Mouse (Mus musculus): Measurements from ENCODE around the gene Olfr295. TPM values are rescaled to one million over a fixed set of nuclear protein-coding genes. Genes with fewer than 3 reads are reported as not detected.

Olfr295 gene
- not detected in 2 replicates for total RNA-seq (2014; rRNA removed)
- polyA plus RNA-seq (2012; rRNA removed): not detected in 2 replicates

GRCm38 (mm10) chr7:86583562-86583961 is at the start of gene Olfr295:
TSS of gene Olfr295 (plus strand) at chr7:86583862.
- H3K27ac ChIP-seq (replicated peaks; ENCODE audit: insufficient read depth, low read depth, low read length): no peak within 1 kb of the TSS
- DNase-seq (ENCODE audit: extremely low read depth, low read depth, low spot score): no peak
- H3K4me3 ChIP-seq (ENCODE audit: insufficient read depth, low read depth, low read length): no peak within 1 kb of the TSS
- H3K79me2 ChIP-seq (ENCODE audit: control insufficient read depth, insufficient read depth, low read length): no peaks in the 10 kb centered on the region
- TF ChIP-seq CTCF (IDR thresholded peaks at IDR 0.05; ENCODE audit: low read depth, low read length) (no peak), POLR2A (IDR thresholded peaks at IDR 0.05; ENCODE audit: extremely low read depth, insufficient read depth, low read length) (no peak)
- H3K9ac ChIP-seq (ENCODE audit: low read depth, low read length): no peak within 1 kb of the TSS
- no peaks in the 10 kb centered on the region for H3K27me3 ChIP-seq (ENCODE audit: control insufficient read depth, insufficient read depth, low read length)
- WGBS: 79% methylated on average over 2 of the region's 2 CpGs
- no peaks in the 10 kb centered on the region for H3K36me3 ChIP-seq (ENCODE audit: control insufficient read depth, insufficient read depth, low read length)
- no peaks in the 10 kb centered on the region for H3K4me1 ChIP-seq (ENCODE audit: control insufficient read depth, insufficient read depth, low read length)

- Histone ChIP-seq H3K79me2 (ENCODE audit: control insufficient read depth, insufficient read depth, low read length) (no peaks in the 10 kb centered on the region), H3K27me3 (ENCODE audit: control insufficient read depth, insufficient read depth, low read length) (no peaks in the 10 kb centered on the region), H3K9ac (ENCODE audit: low read depth, low read length) (no peak within 1 kb of the TSS), H3K4me1 (ENCODE audit: control insufficient read depth, insufficient read depth, low read length) (no peaks in the 10 kb centered on the region), H3K36me3 (ENCODE audit: control insufficient read depth, insufficient read depth, low read length) (no peaks in the 10 kb centered on the region), H3K4me3 (ENCODE audit: insufficient read depth, low read depth, low read length) (no peak within 1 kb of the TSS), H3K27ac (replicated peaks; ENCODE audit: insufficient read depth, low read depth, low read length) (no peak within 1 kb of the TSS)
- 48% methylated on average over 2 of the region's 2 CpGs for WGBS
- no peak for DNase-seq (ENCODE audit: extremely low read depth, low read depth, low spot score)
- TF ChIP-seq CTCF (IDR thresholded peaks at IDR 0.05; ENCODE audit: low read depth, low read length) (no peak), POLR2A (IDR thresholded peaks at IDR 0.05; ENCODE audit: extremely low read depth, insufficient read depth, low read length) (no peak)
Measured at GRCm38 (mm10) chr7:86616543-86616942, 32.9 kb downstream of the Olfr295 start, which contains the start of gene Olfr294. TSS of gene Olfr294 (minus strand) at chr7:86616643.

Other genes with a start within 250 kb of the Olfr295 start
- gene Olfr307, start 246.3 kb upstream of the Olfr295 start, total RNA-seq (2014; rRNA removed): not detected in 2 replicates
- gene Olfr307, start 246.3 kb upstream of the Olfr295 start, polyA plus RNA-seq (2012; rRNA removed): not detected in 2 replicates
- not detected in 2 replicates for gene Olfr305, start 216.9 kb upstream of the Olfr295 start, total RNA-seq (2014; rRNA removed)
- not detected in 2 replicates for gene Olfr305, start 216.9 kb upstream of the Olfr295 start, polyA plus RNA-seq (2012; rRNA removed)
- gene Olfr304, start 197.2 kb upstream of the Olfr295 start, total RNA-seq (2014; rRNA removed): not detected in 2 replicates
- not detected in 2 replicates for gene Olfr304, start 197.2 kb upstream of the Olfr295 start, polyA plus RNA-seq (2012; rRNA removed)
- gene Olfr303, start 186.1 kb upstream of the Olfr295 start, total RNA-seq (2014; rRNA removed): not detected in 2 replicates
- not detected in 2 replicates for gene Olfr303, start 186.1 kb upstream of the Olfr295 start, polyA plus RNA-seq (2012; rRNA removed)
- gene Olfr301, start 180.0 kb upstream of the Olfr295 start, total RNA-seq (2014; rRNA removed): not detected in 2 replicates
- not detected in 2 replicates for gene Olfr301, start 180.0 kb upstream of the Olfr295 start, polyA plus RNA-seq (2012; rRNA removed)
- gene Olfr299, start 123.9 kb upstream of the Olfr295 start, total RNA-seq (2014; rRNA removed): not detected in 2 replicates
- not detected in 2 replicates for gene Olfr299, start 123.9 kb upstream of the Olfr295 start, polyA plus RNA-seq (2012; rRNA removed)
- not detected in 2 replicates for gene Olfr298, start 91.4 kb upstream of the Olfr295 start, total RNA-seq (2014; rRNA removed)
- not detected in 2 replicates for gene Olfr298, start 91.4 kb upstream of the Olfr295 start, polyA plus RNA-seq (2012; rRNA removed)
- gene Olfr297, start 63.9 kb upstream of the Olfr295 start, total RNA-seq (2014; rRNA removed): not detected in 2 replicates
- not detected in 2 replicates for gene Olfr297, start 63.9 kb upstream of the Olfr295 start, polyA plus RNA-seq (2012; rRNA removed)
- gene Olfr294, start 32.8 kb downstream of the Olfr295 start, total RNA-seq (2014; rRNA removed): not detected in 2 replicates
- gene Olfr294, start 32.8 kb downstream of the Olfr295 start, polyA plus RNA-seq (2012; rRNA removed): not detected in 2 replicates
- gene Olfr293, start 65.2 kb downstream of the Olfr295 start, total RNA-seq (2014; rRNA removed): not detected in 2 replicates
- not detected in 2 replicates for gene Olfr293, start 65.2 kb downstream of the Olfr295 start, polyA plus RNA-seq (2012; rRNA removed)
- gene Olfr292, start 104.5 kb downstream of the Olfr295 start, total RNA-seq (2014; rRNA removed): not detected in 2 replicates
- not detected in 2 replicates for gene Olfr292, start 104.5 kb downstream of the Olfr295 start, polyA plus RNA-seq (2012; rRNA removed)
- gene Folh1, start 192.1 kb downstream of the Olfr295 start, total RNA-seq (2014; rRNA removed): 0.07 TPM in 1 of 2 replicates, not detected in the other
- not detected in 2 replicates for gene Folh1, start 192.1 kb downstream of the Olfr295 start, polyA plus RNA-seq (2012; rRNA removed)
- gene Vmn2r77, start 211.2 kb downstream of the Olfr295 start, total RNA-seq (2014; rRNA removed): not detected in 2 replicates
- not detected in 2 replicates for gene Vmn2r77, start 211.2 kb downstream of the Olfr295 start, polyA plus RNA-seq (2012; rRNA removed)